Mouse (Mus musculus) thymus, adult 2 months (tissue): Measurements from ENCODE around the gene Rchy1.

Source experiments
- CTCF ChIP-seq: fragments of 200-500 bp; IDR thresholded peaks from 2 replicates; pipeline ENCODE4 v1.5.1; 2012; ENCODE audit warnings: mild to moderate bottlenecking, control low read depth, low read length, moderate library complexity, borderline replicate concordance; ENCODE audit not compliant: control insufficient read depth, poor library complexity, insufficient read depth; ENCODE audit errors: extremely low read depth
- POLR2A ChIP-seq: fragments of 200-500 bp; IDR thresholded peaks from 2 replicates; pipeline ENCODE4 v1.6.1; 2012; ENCODE audit warnings: mild to moderate bottlenecking, low read length, control low read depth, moderate library complexity; ENCODE audit not compliant: control insufficient read depth, poor library complexity, insufficient read depth; ENCODE audit errors: extremely low read depth

DNA sequence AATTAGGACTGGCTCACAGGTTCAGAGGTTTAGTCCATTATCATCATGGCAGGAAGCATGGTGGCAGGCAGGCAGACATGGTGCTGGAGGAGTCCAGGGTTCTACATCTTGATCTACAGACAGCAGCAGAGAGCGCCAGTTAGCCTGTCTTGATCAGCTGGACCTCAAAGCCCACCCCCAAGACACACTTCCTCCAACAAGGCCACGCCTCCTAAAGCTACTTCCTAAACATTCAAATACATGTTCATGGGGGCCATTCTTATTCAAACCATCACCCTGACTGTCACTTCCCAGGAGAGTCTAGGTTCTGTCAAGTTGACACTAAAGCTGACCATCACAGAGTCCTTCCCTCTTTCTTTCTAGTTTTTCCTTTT, 14.5 kb upstream of the Rchy1 start:
- no peak for TF ChIP-seq CTCF
- no peak for TF ChIP-seq POLR2A
